8 mouse cellular contexts compared by ENCODE assay signal in genomic region chr1:153071563-153071962, GRCm38 (mm10).
DNase-seq lines count a peak whose midpoint lies in the region; ATAC-seq and TF ChIP-seq lines count a peak whose summit lies in the region.

No protein-coding gene starts in this region.

- H3K4me3 ChIP-seq in hindbrain, embryonic 13.5 days, result no peak overlapping the region
- no peak overlapping the region for H3K4me3 ChIP-seq in hindbrain, postnatal 0 days (ENCODE audit: low read length)
- peak overlapping the region; percentile 15 for H3K4me3 ChIP-seq in embryonic facial prominence, embryonic 12.5 days

- peaks cover 41% of the 10 kb centered on the region for H3K27me3 ChIP-seq in hindbrain, embryonic 13.5 days
- no peaks in the 10 kb centered on the region for H3K27me3 ChIP-seq in hindbrain, postnatal 0 days (ENCODE audit: insufficient read depth, low read length)
- peaks cover 31% of the 10 kb centered on the region for H3K27me3 ChIP-seq in embryonic facial prominence, embryonic 12.5 days

- intact Hi-C loops in heart, postnatal 36 days (cut with DNase I), result no loop called here

- peaks cover 43% of the 10 kb centered on the region for H3K4me1 ChIP-seq in hindbrain, embryonic 13.5 days (replicated peaks)
- H3K4me1 ChIP-seq in hindbrain, postnatal 0 days (ENCODE audit: insufficient read depth, low read length), result no peaks in the 10 kb centered on the region
- peaks cover 10% of the 10 kb centered on the region; the same call in 1 of the 2 replicates for H3K4me1 ChIP-seq in embryonic facial prominence, embryonic 12.5 days

- no peak overlapping the region for H3K9ac ChIP-seq in hindbrain, embryonic 13.5 days
- no peak overlapping the region for H3K9ac ChIP-seq in hindbrain, postnatal 0 days (replicated peaks; ENCODE audit: low read length)
- H3K9ac ChIP-seq in embryonic facial prominence, embryonic 12.5 days, result no peak overlapping the region

- peak; percentile 21; the same call in 1 of the 2 replicates for ATAC-seq in hindbrain, embryonic 13.5 days (ENCODE audit: low FRiP score)
- ATAC-seq in hindbrain, postnatal 0 days, result no peak
- ATAC-seq in embryonic facial prominence, embryonic 12.5 days (ENCODE audit: insufficient number of reproducible peaks, insufficient read depth, low FRiP score, low TSS enrichment), result 0 out of 2 replicates have a peak, but pooled peaks have one; percentile 47

- no peak for DNase-seq in hindbrain, postnatal 0 days (ENCODE audit: low spot score)
- DNase-seq in heart, postnatal 36 days, result peak; percentile 29 to 42
- DNase-seq in lung, postnatal 14 days, result peak; percentile 36
- no peak for DNase-seq in testis, postnatal 14 days (ENCODE audit: low spot score)
- no peak for DNase-seq in testis, postnatal 10 days (ENCODE audit: low spot score)
- DNase-seq in frontal cortex, postnatal 14 days (ENCODE audit: low spot score in 2 of 2), result no peak

- H3K9me3 ChIP-seq in hindbrain, embryonic 13.5 days, result no peaks in the 10 kb centered on the region
- no peaks in the 10 kb centered on the region for H3K9me3 ChIP-seq in hindbrain, postnatal 0 days (ENCODE audit: low read length)
- no peaks in the 10 kb centered on the region for H3K9me3 ChIP-seq in embryonic facial prominence, embryonic 12.5 days

- no peak overlapping the region for H3K27ac ChIP-seq in hindbrain, embryonic 13.5 days
- H3K27ac ChIP-seq in hindbrain, postnatal 0 days, result no peak overlapping the region
- H3K27ac ChIP-seq in embryonic facial prominence, embryonic 12.5 days, result no peak overlapping the region

- H3K4me2 ChIP-seq in hindbrain, embryonic 13.5 days, result no peak overlapping the region
- H3K4me2 ChIP-seq in hindbrain, postnatal 0 days (ENCODE audit: low read depth, low read length), result no peak overlapping the region
- peak overlapping the region; percentile 31 for H3K4me2 ChIP-seq in embryonic facial prominence, embryonic 12.5 days (replicated peaks)

- 54% methylated on average over 16 of the region's 16 CpGs for WGBS in hindbrain, embryonic 13.5 days
- WGBS in hindbrain, postnatal 0 days, result 72% methylated on average over 16 of the region's 16 CpGs
- WGBS in embryonic facial prominence, embryonic 12.5 days, result 15% methylated on average over 16 of the region's 16 CpGs

- no peak for TF ChIP-seq CTCF in hindbrain, postnatal 0 days (IDR thresholded peaks at IDR 0.05; ENCODE audit: low read depth)

- H3K36me3 ChIP-seq in hindbrain, embryonic 13.5 days, result peaks cover 2% of the 10 kb centered on the region
- no peaks in the 10 kb centered on the region for H3K36me3 ChIP-seq in hindbrain, postnatal 0 days (ENCODE audit: insufficient read depth, low read length)
- no peaks in the 10 kb centered on the region for H3K36me3 ChIP-seq in embryonic facial prominence, embryonic 12.5 days

Comparison
In these comparisons a context has a peak if more than half of its experiments do, and no peak if none do; other contexts are left out.
1. DNase-seq: peak in heart, postnatal 36 days (2 of 2) and lung, postnatal 14 days (single experiment); none in hindbrain, postnatal 0 days (single experiment), testis, postnatal 14 days (single experiment), testis, postnatal 10 days (single experiment) and frontal cortex, postnatal 14 days (0 of 2).